Mouse (Mus musculus) retina, adult 2 months (tissue): Measurements from ENCODE around the gene Enah.

Experiments used
- DNase-seq: peaks from one replicate; pipeline ENCODE4 v3.0.0-alpha.2; 2012; ENCODE audit warnings: low read depth, low spot score

Enah gene

GRCm38 (mm10) chr1:182019926-182020801 lies at the start of gene Enah:
Enah (minus strand) TSS chr1:182019990.
- peak; percentile 62 for DNase-seq

GRCm38 (mm10) chr1:182068136-182068535 lies 48.3 kb upstream of the Enah start:
- DNase-seq = no peak

DNA sequence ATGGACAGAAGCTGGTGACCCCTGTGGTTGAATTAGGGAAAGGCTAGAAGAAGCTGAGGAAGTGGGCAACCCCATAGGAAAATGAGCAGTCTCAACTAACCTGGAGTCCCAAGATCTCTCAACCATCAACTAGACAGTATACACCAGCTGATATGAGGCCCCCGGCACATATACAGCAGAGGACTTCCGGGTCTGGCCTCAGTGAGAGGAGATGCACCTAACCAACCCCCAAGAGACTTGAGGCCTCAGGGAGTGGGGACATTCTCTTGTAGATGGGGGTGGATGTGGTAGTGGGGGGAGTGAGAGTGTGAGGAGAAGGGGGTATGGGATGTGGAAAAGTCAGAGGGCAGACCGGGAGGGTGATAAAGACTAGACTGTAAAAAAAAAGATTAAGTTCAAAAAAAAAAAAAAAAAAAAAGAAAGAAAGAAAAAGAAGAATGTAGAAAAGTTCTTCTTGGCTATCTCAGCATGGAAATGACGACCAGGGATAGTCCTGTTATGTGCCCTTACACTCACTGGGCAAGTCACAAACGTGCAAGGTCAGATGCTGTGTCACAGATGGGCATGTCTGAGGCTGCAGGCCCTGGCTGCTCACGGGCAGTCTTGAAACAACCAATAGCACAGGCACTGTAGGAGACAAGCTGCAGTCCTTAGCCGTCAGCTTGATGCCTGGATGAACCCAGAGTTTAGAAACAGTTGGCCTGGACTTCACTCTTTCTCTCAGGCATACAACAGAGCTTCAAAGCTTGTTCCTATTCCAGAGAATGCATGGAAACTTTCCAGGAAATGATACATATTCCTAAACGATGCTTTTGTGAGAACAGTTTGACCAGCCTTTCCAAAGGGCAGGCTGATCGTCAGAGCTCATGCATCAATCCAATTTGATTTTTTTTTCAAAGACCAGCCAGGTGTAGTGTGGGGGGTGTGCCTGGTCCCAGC lies 47.0 kb upstream of the Enah start:
- DNase-seq = no peak

- no peak for DNase-seq
Measured at GRCm38 (mm10) chr1:182063716-182064115, 43.9 kb upstream of the Enah start.

DNA sequence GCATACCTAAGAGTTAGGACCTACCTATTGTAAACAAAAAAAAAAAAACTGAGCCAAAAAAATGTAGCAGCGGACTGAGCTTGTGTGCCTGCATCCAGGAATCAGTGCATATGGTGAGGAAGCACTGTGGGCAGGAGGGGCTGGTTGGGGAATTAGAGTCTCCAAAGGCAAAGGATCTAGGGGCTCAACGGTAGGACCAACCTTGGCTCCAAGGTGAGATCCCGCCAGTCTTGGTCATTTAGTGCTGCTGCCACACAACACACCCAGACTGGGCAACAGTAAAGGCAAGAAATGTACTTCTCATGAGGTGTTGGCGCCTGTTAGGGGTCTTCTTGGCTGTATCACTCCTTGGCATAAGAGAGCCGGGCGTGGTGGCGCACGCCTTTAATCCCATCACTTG lies 43.0 kb upstream of the Enah start:
- no peak for DNase-seq

DNA sequence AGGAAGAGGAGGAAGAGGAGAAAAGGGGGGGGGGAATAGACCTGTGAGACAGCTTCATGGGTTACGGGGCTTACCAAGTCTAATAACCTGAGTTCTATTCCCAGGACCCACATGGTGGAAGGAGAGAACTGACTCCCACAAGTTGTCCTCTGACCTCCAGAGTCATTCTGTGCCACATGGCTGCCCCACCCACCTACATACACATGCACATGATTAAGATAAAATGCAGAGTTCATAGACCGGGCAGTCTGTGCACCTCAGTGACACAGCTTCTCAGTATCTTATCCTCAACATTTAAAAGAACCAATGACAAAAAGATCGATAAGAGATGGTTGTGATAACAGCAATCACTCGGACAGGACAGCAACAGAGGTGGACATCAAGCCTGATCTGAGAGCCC lies 41.4 kb upstream of the Enah start:
- DNase-seq = no peak

- no peak for DNase-seq
Measured at GRCm38 (mm10) chr1:182059806-182060205, 40.0 kb upstream of the Enah start.

GRCm38 (mm10) chr1:182057998-182058397 lies 38.2 kb upstream of the Enah start:
- DNase-seq = no peak

GRCm38 (mm10) chr1:182055122-182055521 lies 35.3 kb upstream of the Enah start:
- no peak for DNase-seq

DNA sequence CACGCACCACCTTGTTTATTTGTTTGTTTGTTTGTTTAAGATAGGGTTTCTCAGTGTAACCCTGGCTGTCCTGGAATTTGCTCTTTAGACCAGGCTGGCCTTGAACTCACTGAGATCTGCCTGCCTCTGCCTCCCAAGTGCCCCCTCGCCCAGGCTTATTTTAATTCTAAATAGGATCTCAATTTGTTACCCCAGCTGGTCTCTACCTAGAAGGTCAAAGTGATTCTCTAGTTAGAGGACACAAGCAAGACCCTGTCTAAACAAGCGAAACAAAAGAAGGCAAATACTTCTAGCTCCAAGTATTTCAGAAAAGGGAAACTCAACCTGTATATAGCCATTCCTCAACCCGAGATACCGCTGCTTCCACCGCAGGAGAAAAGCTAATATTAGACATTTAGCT lies 34.9 kb upstream of the Enah start:
- DNase-seq = no peak

DNA sequence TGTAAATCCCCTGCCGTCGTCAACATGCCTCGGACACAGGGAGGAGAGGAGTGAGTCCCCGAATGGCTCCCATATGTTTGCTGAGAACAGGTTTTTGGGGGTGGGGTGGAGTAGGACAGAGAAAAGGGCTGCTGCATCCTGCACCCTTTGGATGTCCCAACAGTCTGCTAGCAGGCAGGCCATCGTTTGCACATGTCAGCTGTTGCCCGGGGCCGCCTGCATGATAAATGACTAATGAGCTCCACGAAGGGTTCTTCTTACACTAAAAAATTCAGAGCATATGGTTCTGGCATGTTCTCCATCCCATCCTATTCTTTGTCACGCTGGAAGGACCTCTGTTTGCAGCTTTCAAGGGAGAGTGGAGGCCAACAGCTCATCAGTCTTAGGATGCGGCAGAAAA lies 33.2 kb upstream of the Enah start:
- DNase-seq = no peak

- no peak for DNase-seq
Measured at GRCm38 (mm10) chr1:182052385-182052784, 32.6 kb upstream of the Enah start.

GRCm38 (mm10) chr1:182049813-182050212 lies 30.0 kb upstream of the Enah start:
- DNase-seq = no peak

GRCm38 (mm10) chr1:182048101-182048500 lies 28.3 kb upstream of the Enah start:
- DNase-seq = no peak

- DNase-seq = no peak
Measured at GRCm38 (mm10) chr1:182047016-182047690, 27.4 kb upstream of the Enah start.

- DNase-seq = no peak
Measured at GRCm38 (mm10) chr1:182045208-182045607, 25.4 kb upstream of the Enah start.

DNA sequence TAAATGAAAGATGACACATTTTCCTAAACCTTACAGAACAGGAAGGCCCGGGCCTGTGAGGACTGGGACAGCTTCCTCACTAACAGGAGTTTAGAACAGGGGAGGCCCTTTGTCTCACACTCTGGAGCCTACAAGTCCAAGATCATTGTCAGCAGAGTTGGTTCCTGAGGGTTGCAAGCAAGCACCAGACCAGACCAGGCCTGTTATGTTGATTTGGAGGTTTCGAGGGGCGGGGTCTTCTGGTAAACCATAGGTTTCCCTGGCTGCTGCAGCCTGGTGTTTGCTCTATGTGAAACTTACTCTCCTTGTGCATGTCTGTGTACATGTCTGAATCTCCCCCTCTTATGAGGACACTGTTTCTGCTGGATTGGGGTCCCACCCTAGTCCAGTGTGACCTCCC lies 20.7 kb upstream of the Enah start:
- no peak for DNase-seq

GRCm38 (mm10) chr1:182031757-182032156 lies 12.0 kb upstream of the Enah start:
- DNase-seq = no peak

- DNase-seq = no peak
Measured at GRCm38 (mm10) chr1:182031066-182031465, 11.3 kb upstream of the Enah start.

DNA sequence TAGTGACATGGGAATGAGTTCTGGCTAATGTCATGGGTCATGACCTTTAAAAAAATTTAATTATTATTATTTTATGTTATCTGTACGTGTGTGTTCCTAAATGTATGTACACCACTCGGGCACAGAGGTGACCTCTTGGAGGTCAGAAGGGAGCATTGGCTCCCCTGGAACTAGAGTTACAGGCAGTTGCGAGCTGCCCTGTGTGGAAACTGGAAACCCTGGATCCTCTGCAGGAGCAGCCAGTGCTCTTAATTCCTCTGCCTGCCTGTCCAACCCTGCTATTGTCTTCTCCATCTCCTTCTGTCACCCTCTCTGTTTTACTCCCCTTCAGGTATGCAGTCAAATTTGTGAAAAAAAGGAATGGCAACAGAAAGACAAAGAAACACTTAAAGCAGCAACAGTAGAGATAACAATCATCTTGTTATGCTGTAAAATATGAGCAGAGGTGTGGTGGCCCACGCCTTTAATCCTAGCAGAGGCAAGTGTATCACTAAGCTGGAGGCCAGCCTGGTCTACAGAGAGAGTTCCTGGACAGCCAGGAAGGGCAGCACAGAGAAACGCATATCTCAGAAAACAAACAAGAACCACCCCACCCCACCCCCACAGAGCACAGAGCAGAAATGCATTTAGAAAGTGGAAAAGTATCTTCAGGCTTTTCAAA lies 10.3 kb upstream of the Enah start:
- DNase-seq = no peak
